Mouse (Mus musculus) heart, postnatal 0 days (tissue): Measurements from ENCODE around the gene A430078G23Rik. TPM values are rescaled to one million over a fixed set of nuclear protein-coding genes. Genes with fewer than 3 reads are reported as not detected.

ENCODE experiments used
- ATAC-seq: fragments of 200-750 bp; cut with Nextera tagmentation; 2 replicates; pipeline ENCODE4 v1.8.0; 2017; ENCODE audit warnings: low read depth, moderate number of reproducible peaks, moderate library complexity; ENCODE audit not compliant: insufficient read depth
- DNase-seq: peaks from one replicate; pipeline ENCODE4 v3.0.0-alpha.2; 2016; ENCODE audit warnings: low spot score
- H3K27ac ChIP-seq: fragments of 300-500 bp; sonication (generic); 2 replicates; pipeline ENCODE4 v1.5.1; 2014; ENCODE audit warnings: low read depth, mild to moderate bottlenecking
- H3K27me3 ChIP-seq: fragments of 300-500 bp; sonication (generic); 2 replicates; pipeline ENCODE4 v1.6.1; 2014; ENCODE audit warnings: low read length, mixed read lengths; ENCODE audit not compliant: control insufficient read depth, insufficient read depth
- H3K36me3 ChIP-seq: fragments of 300-500 bp; sonication (generic); replicated peaks from 2 replicates; pipeline ENCODE4 v1.6.1; 2014; ENCODE audit warnings: low read length, mixed read lengths; ENCODE audit not compliant: control insufficient read depth, insufficient read depth
- H3K4me1 ChIP-seq: fragments of 300-500 bp; sonication (generic); 2 replicates; pipeline ENCODE4 v1.6.1; 2014; ENCODE audit warnings: antibody characterized with exemption; ENCODE audit not compliant: control insufficient read depth, insufficient read depth
- H3K4me2 ChIP-seq: fragments of 300-500 bp; sonication (generic); 2 replicates; pipeline ENCODE4 v1.6.1; 2014; ENCODE audit warnings: low read depth, mild to moderate bottlenecking, low read length, moderate library complexity
- H3K4me3 ChIP-seq: fragments of 300-500 bp; sonication (generic); 2 replicates; pipeline ENCODE4 v1.5.1; 2014; ENCODE audit warnings: low read depth, low read length
- H3K9ac ChIP-seq: fragments of 300-500 bp; sonication (generic); replicated peaks from 2 replicates; pipeline ENCODE4 v1.6.1; 2014; ENCODE audit warnings: low read depth, low read length, mixed read lengths
- H3K9me3 ChIP-seq: fragments of 300-500 bp; sonication (generic); replicated peaks from 2 replicates; pipeline ENCODE4 v1.6.1; 2016; ENCODE audit warnings: low read length; ENCODE audit not compliant: control insufficient read depth
- CTCF ChIP-seq: IDR thresholded peaks from 2 replicates; pipeline ENCODE4 v1.5.1; 2016; ENCODE audit warnings: antibody characterized with exemption, control low read depth, low read depth
- EP300 ChIP-seq: IDR thresholded peaks from 2 replicates; pipeline ENCODE4 v1.6.1; 2016; ENCODE audit warnings: antibody characterized with exemption, low read depth
- WGBS: fragments of 180-500 bp; shearing (Covaris S2); extraction: QIAGEN DNeasy Blood & Tissue Kit; methylation state at CpG from one replicate; pipeline ENCODE4 v1.1.7; 2014; 5-methylcytosine and 5-hydroxymethylcytosine counted together
- polyA plus RNA-seq: library from polyadenylated mRNA; unstranded; fragments of >200 nt; fragmentation: Nextera tagmentation; extraction: Ambion mirVana; gene quantifications from 2 replicates; pipeline ENCODE4 v1.2.1, GENCODE M21; 2015
- total RNA-seq: library from RNA; depleted of rRNA; stranded (reverse); fragments of >200 nt; gene quantifications from 2 replicates; pipeline ENCODE4 v1.2.3, GENCODE M21; 2014; ENCODE audit warnings: low replicate concordance

The A430078G23Rik gene
- total and polyA plus RNA-seq, 2 experiments from 2014 or later = not detected

- H3K4me1 ChIP-seq = peaks cover 14% of the 10 kb centered on the region
- peak overlapping the region; percentile 89 for H3K4me2 ChIP-seq
- H3K27ac ChIP-seq = no peak overlapping the region
- ATAC-seq (no peak), DNase-seq (no peak)
- peak overlapping the region; percentile 96 for H3K4me3 ChIP-seq
- H3K36me3 ChIP-seq = peaks cover 5% of the 10 kb centered on the region; the same call in 1 of the 2 replicates
- no peaks in the 10 kb centered on the region for H3K27me3 ChIP-seq
- TF ChIP-seq CTCF = no peak
- TF ChIP-seq EP300 = no peak
- 27% methylated on average over 4 of the region's 4 CpGs for WGBS
- H3K9me3 ChIP-seq = no peaks in the 10 kb centered on the region
- H3K9ac ChIP-seq = peak overlapping the region; percentile 84
Measured at GRCm38 (mm10) chr8:3392293-3392692, 39.1 kb downstream of the A430078G23Rik start.

DNA sequence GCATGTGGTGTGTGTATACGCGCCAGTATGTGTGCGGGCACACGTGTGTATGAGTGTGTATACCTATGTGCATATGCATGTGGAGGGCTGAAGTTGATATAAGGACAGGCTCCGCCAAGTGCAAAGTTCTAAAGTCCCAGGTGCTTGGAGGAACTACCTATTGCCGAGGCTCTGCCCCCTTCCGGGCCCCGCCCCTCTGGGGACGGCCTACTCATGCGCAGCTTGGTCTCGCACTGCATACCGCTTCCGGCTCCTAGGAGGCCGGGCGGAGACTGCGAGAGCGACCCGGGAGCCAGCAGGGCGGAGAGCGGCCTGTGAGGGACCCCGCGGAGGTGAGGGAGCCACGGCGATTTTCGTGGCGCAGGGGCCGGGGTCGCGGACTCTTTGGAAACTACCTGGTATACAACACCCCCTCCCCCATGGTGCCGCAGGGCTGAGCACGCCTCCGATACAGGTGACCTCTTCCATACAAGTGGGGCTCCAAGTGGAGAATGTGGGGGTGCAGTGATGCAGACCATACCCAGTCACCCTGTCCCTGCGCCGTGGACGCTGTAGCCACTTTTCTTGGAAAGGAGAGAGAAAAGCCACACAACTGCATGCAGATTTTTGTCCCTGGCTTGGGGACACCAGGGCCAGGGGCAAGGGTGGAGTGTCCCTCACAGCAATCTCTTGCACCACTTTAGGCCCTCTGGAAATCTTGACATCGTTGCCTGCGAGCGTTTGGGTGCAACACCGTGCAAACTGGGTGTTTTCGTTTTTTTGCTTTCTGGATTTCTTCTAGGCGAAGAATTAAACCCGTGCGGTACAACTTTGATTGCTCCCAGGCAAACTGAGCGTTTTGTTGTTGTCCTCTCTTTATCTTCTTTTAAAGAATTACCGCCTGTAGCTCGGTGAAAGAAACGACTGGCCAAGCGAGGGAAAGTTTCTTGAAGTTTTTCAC is 39.8 kb downstream of the A430078G23Rik start, which contains the start of gene Arhgef18:
Arhgef18 (plus strand) TSS at position 236 of the 940 bp plus-strand sequence.
- ATAC-seq (peak; percentile 97), DNase-seq (peak; percentile 66)
- peaks cover 5% of the 10 kb centered on the region; the same call in 1 of the 2 replicates for H3K36me3 ChIP-seq
- no peaks in the 10 kb centered on the region for H3K9me3 ChIP-seq
- peak within 1 kb of the TSS; percentile 96 for H3K4me3 ChIP-seq
- H3K27me3 ChIP-seq = no peaks in the 10 kb centered on the region
- H3K9ac ChIP-seq = peak within 1 kb of the TSS; percentile 84
- TF ChIP-seq CTCF (no peak), EP300 (no peak)
- WGBS = 2% methylated on average over 48 of the region's 48 CpGs
- peaks cover 14% of the 10 kb centered on the region for H3K4me1 ChIP-seq
- H3K4me2 ChIP-seq = peak within 1 kb of the TSS; percentile 89
- H3K27ac ChIP-seq = peak within 1 kb of the TSS; percentile 57

DNA sequence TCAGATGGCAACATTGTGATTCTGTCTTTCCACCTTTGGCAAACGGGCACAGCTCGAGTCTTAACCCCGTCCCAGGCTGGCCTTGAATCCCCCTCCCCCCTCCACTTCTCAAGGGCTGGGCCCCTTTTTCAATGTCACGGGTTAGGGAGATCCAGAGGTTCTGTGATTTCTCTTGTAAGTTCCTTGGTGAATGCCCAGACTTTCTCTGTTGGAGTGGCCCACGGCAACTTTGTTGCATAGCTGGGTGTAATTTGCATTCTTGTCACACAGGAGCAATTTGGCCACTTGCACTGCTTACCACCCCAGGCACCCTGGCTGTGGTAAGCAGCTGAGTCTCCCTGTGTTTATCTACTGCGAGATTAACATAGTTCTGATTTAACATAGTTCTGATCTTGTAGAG is 41.4 kb downstream of the A430078G23Rik start:
- DNase-seq = no peak
- TF ChIP-seq CTCF (no peak), EP300 (no peak)
- 33% methylated on average over 6 of the region's 6 CpGs for WGBS
- Histone ChIP-seq H3K9me3 (no peaks in the 10 kb centered on the region), H3K27me3 (no peaks in the 10 kb centered on the region), H3K9ac (no peak overlapping the region), H3K4me2 (no peak overlapping the region), H3K36me3 (peaks cover 10% of the 10 kb centered on the region), H3K4me1 (peaks cover 14% of the 10 kb centered on the region), H3K27ac (no peak overlapping the region), H3K4me3 (no peak overlapping the region)
- ATAC-seq = no peak

GRCm38 (mm10) chr8:3395246-3395645 is 42.0 kb downstream of the A430078G23Rik start:
- Histone ChIP-seq H3K4me3 (no peak overlapping the region), H3K4me1 (peaks cover 14% of the 10 kb centered on the region), H3K9ac (no peak overlapping the region), H3K36me3 (peaks cover 12% of the 10 kb centered on the region), H3K9me3 (no peaks in the 10 kb centered on the region), H3K4me2 (no peak overlapping the region), H3K27ac (no peak overlapping the region), H3K27me3 (no peaks in the 10 kb centered on the region)
- 38% methylated on average over 4 of the region's 4 CpGs for WGBS
- ATAC-seq (no peak), DNase-seq (no peak)
- TF ChIP-seq EP300 (no peak), CTCF (no peak)

- H3K4me2 ChIP-seq = no peak overlapping the region
- no peaks in the 10 kb centered on the region for H3K27me3 ChIP-seq
- no peak for ATAC-seq
- H3K27ac ChIP-seq = no peak overlapping the region
- H3K9ac ChIP-seq = no peak overlapping the region
- H3K4me1 ChIP-seq = peaks cover 14% of the 10 kb centered on the region
- 88% methylated on average over 3 of the region's 3 CpGs for WGBS
- peaks cover 12% of the 10 kb centered on the region for H3K36me3 ChIP-seq
- H3K9me3 ChIP-seq = no peaks in the 10 kb centered on the region
- H3K4me3 ChIP-seq = no peak overlapping the region
- TF ChIP-seq EP300 (no peak), CTCF (no peak)
- no peak for DNase-seq
Measured at GRCm38 (mm10) chr8:3397597-3397996, 44.4 kb downstream of the A430078G23Rik start.

DNA sequence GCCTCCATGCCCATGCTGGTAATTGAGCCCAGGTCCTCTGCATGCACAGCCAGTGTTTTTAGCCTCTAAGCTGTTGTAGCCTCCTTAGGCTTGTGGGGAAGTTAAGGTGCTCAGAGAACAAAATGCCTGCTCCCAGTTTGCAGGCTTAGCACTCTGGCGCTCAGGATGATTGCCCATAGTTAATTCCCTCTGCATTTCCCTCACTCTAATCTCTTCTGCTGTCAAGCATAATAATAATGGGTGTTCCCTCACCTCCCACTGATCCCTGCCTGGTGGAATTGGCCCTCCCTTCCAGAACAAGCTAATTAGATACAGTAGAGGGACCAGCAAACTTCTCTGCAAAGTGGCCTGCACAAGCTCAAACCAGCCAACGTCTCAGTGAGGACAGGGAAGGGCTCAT is 47.3 kb downstream of the A430078G23Rik start:
- Histone ChIP-seq H3K27me3 (no peaks in the 10 kb centered on the region), H3K4me3 (no peak overlapping the region), H3K9ac (no peak overlapping the region), H3K36me3 (peaks cover 12% of the 10 kb centered on the region), H3K27ac (no peak overlapping the region), H3K9me3 (no peaks in the 10 kb centered on the region), H3K4me1 (no peaks in the 10 kb centered on the region), H3K4me2 (no peak overlapping the region)
- TF ChIP-seq CTCF (no peak), EP300 (no peak)
- WGBS = 45% methylated on average over 2 of the region's 2 CpGs
- DNase-seq = no peak
- ATAC-seq = no peak
